Mouse (Mus musculus): ENCODE measurements around the gene Kcp.

GRCm38 (mm10) chr6:29431473-29431872 is 76.3 kb downstream of the Kcp start:
- TF ChIP-seq POLR2AphosphoS2 (IDR thresholded peaks at IDR 0.05; ENCODE audit: insufficient read length, low read depth) (no peak), MAX (IDR thresholded peaks at IDR 0.05; ENCODE audit: low read depth) (no peak), POLR2A (IDR thresholded peaks at IDR 0.05; ENCODE audit: insufficient read length, low read depth) (peak; percentile 19), MYOD1 (IDR thresholded peaks at IDR 0.05; ENCODE audit: control insufficient read depth in 1 of 3, insufficient read length in 2 of 3, low read depth in 2 of 3) (no peak), USF1 (IDR thresholded peaks at IDR 0.05; ENCODE audit: low read depth) (no peak), CEBPB (IDR thresholded peaks at IDR 0.05; ENCODE audit: insufficient read depth, poor library complexity, severe bottlenecking) (no peak), TCF12 (IDR thresholded peaks at IDR 0.05; ENCODE audit: insufficient read depth, poor library complexity, severe bottlenecking) (no peak), MYOG (IDR thresholded peaks at IDR 0.05; ENCODE audit: control insufficient read depth in 1 of 3, insufficient read depth in 1 of 3, insufficient read length in 2 of 3, low read depth in 2 of 3) (no peak)

Measured in myocyte (in vitro differentiated cells).